Mouse (Mus musculus) hindbrain, postnatal 0 days (tissue): Measurements from ENCODE around the gene Wbp4. TPM values are rescaled to one million over a fixed set of nuclear protein-coding genes. Genes with fewer than 3 reads are reported as not detected.

Experiments used
- ATAC-seq: fragments of 200-750 bp; cut with Nextera tagmentation; 2 replicates; pipeline ENCODE4 v1.8.0; 2017; ENCODE audit warnings: mild to moderate bottlenecking, moderate TSS enrichment, moderate library complexity
- DNase-seq: peaks from one replicate; pipeline ENCODE4 v3.0.0-alpha.2; 2015; ENCODE audit warnings: low spot score
- H3K27ac ChIP-seq: fragments of 300-500 bp; sonication (generic); 2 replicates; pipeline ENCODE4 v1.5.1; 2014; ENCODE audit warnings: mild to moderate bottlenecking
- H3K27me3 ChIP-seq: fragments of 300-500 bp; sonication (generic); 2 replicates; pipeline ENCODE4 v1.6.1; 2014; ENCODE audit warnings: low read length, mixed read lengths; ENCODE audit not compliant: insufficient read depth
- H3K36me3 ChIP-seq: fragments of 300-500 bp; sonication (generic); 2 replicates; pipeline ENCODE4 v1.6.1; 2014; ENCODE audit warnings: low read length, mixed read lengths; ENCODE audit not compliant: insufficient read depth
- H3K4me1 ChIP-seq: fragments of 300-500 bp; sonication (generic); 2 replicates; pipeline ENCODE4 v1.6.1; 2014; ENCODE audit warnings: antibody characterized with exemption, low read length, mixed read lengths; ENCODE audit not compliant: insufficient read depth
- H3K4me2 ChIP-seq: fragments of 300-500 bp; sonication (generic); 2 replicates; pipeline ENCODE4 v1.6.1; 2014; ENCODE audit warnings: low read depth, mild to moderate bottlenecking, low read length, moderate library complexity, mixed read lengths
- H3K4me3 ChIP-seq: fragments of 300-500 bp; sonication (generic); 2 replicates; pipeline ENCODE4 v1.5.1; 2014; ENCODE audit warnings: low read length
- H3K9ac ChIP-seq: fragments of 300-500 bp; sonication (generic); replicated peaks from 2 replicates; pipeline ENCODE4 v1.6.1; 2014; ENCODE audit warnings: mild to moderate bottlenecking, low read length, moderate library complexity, mixed read lengths
- H3K9me3 ChIP-seq: fragments of 300-500 bp; sonication (generic); 2 replicates; pipeline ENCODE4 v1.6.1; 2016; ENCODE audit warnings: low read length, mixed read lengths
- CTCF ChIP-seq: IDR thresholded peaks from 2 replicates; pipeline ENCODE4 v1.5.1; 2016; ENCODE audit warnings: antibody characterized with exemption, control low read depth, low read depth
- WGBS: fragments of 180-500 bp; shearing (Covaris S2); extraction: QIAGEN DNeasy Blood & Tissue Kit; methylation state at CpG from one replicate; pipeline ENCODE4 v1.1.7; 2014; 5-methylcytosine and 5-hydroxymethylcytosine counted together
- polyA plus RNA-seq: library from polyadenylated mRNA; unstranded; fragments of >200 nt; fragmentation: Nextera tagmentation; extraction: Ambion mirVana; gene quantifications from 2 replicates; pipeline ENCODE4 v1.2.1, GENCODE M21; 2015
- total RNA-seq: library from RNA; depleted of rRNA; stranded (reverse); fragments of >200 nt; gene quantifications from 2 replicates; pipeline ENCODE4 v1.2.3, GENCODE M21; 2014

The Wbp4 gene
- total and polyA plus RNA-seq, 2 experiments from 2014 or later, result 20.6 to 49.9 TPM

DNA sequence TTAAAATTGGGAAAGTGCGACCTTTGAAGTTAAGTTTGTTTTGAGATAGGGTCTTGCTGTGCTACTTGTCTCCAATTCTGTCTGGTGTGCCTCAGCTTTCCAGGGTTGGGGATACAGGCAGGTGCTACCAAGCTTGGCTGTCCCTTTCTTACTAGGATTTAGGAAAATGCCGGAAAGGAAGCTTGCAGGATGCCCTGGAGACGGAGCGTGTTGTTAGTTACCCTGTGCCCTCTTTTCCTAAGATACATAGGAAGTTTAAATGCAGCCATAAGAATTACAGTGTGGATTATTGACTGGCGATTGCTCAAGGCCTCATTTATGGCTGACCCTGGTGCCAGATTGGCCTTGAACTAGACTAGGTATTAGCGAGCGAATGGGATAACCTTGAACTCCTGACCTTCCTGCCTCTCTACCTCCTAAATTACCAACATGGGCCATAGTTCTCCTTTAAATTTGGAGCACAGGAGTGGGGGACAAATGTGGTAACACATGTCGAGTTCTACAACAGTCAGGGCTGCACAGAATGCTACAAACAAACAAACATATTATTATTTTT lies 35.9 kb upstream of the Wbp4 start:
- H3K27ac ChIP-seq, result no peak overlapping the region
- no peaks in the 10 kb centered on the region for H3K4me1 ChIP-seq
- H3K4me3 ChIP-seq, result no peak overlapping the region

GRCm38 (mm10) chr14:79516751-79517150 lies 35.4 kb upstream of the Wbp4 start:
- no peak overlapping the region for H3K4me2 ChIP-seq
- H3K9me3 ChIP-seq, result no peaks in the 10 kb centered on the region
- 83% methylated on average over 2 of the region's 2 CpGs for WGBS
- no peak for TF ChIP-seq CTCF
- no peaks in the 10 kb centered on the region for H3K36me3 ChIP-seq
- H3K4me1 ChIP-seq, result no peaks in the 10 kb centered on the region
- H3K9ac ChIP-seq, result no peak overlapping the region
- no peak overlapping the region for H3K4me3 ChIP-seq
- no peak for DNase-seq
- no peak overlapping the region for H3K27ac ChIP-seq
- H3K27me3 ChIP-seq, result no peaks in the 10 kb centered on the region
- ATAC-seq, result no peak

More for the DNA sequence above, 35.9 kb upstream of the Wbp4 start:
- 87% methylated on average over 8 of the region's 8 CpGs for WGBS
- Histone ChIP-seq H3K9me3 (no peaks in the 10 kb centered on the region), H3K9ac (no peak overlapping the region), H3K27me3 (no peaks in the 10 kb centered on the region), H3K36me3 (no peaks in the 10 kb centered on the region), H3K4me2 (no peak overlapping the region)
- ATAC-seq, result no peak
- no peak for DNase-seq
- no peak for TF ChIP-seq CTCF

- no peak overlapping the region for H3K27ac ChIP-seq
- ATAC-seq, result no peak
- no peaks in the 10 kb centered on the region for H3K36me3 ChIP-seq
- no peaks in the 10 kb centered on the region for H3K27me3 ChIP-seq
- no peak overlapping the region for H3K9ac ChIP-seq
- DNase-seq, result no peak
- TF ChIP-seq CTCF, result no peak
- WGBS, result 81% methylated on average over 5 of the region's 5 CpGs
- no peaks in the 10 kb centered on the region for H3K9me3 ChIP-seq
- H3K4me1 ChIP-seq, result no peaks in the 10 kb centered on the region
- H3K4me2 ChIP-seq, result no peak overlapping the region
- H3K4me3 ChIP-seq, result no peak overlapping the region
These were observed 34.9 kb upstream of the Wbp4 start for GRCm38 (mm10) chr14:79516243-79516610.

DNA sequence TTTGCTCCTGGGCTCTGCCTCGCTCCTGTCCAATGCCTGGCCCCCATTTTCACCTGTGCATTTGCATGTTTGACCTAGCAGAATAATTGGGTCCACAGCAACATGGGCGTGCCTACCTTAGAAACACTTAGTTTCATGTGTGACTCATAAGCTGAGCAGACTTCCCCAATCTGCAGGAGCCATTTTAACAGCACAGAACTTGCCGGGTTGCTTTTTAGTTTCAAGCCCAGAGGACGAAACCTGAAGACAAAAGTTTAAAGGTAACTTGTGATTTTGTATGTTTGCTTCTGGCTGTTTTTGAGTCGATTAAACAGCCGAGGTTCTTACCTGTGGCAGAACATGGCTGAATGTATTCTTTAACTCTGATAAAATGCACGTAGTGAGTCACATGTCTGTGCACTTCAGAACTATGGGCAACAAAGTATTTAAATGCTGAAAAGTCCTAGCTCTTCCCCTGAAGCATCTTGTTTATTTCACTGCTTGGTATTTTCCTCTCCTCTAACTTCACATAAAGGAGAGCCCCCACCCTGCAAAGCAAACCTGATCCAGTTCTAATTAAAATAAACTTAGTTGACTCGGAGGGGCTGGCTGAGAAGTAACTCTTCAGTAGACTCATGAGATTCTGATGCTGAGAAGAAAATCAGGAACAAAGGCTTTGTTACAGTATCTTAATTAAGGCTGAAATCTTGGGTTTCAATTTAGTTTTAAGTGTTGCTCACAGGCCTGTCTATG lies 34.4 kb upstream of the Wbp4 start:
- no peak for ATAC-seq
- no peak for TF ChIP-seq CTCF
- H3K9ac ChIP-seq, result no peak overlapping the region
- no peaks in the 10 kb centered on the region for H3K27me3 ChIP-seq
- H3K36me3 ChIP-seq, result no peaks in the 10 kb centered on the region
- no peaks in the 10 kb centered on the region for H3K9me3 ChIP-seq
- no peak overlapping the region for H3K4me2 ChIP-seq
- H3K4me3 ChIP-seq, result no peak overlapping the region
- DNase-seq, result no peak
- 83% methylated on average over 8 of the region's 8 CpGs for WGBS
- H3K27ac ChIP-seq, result no peak overlapping the region
- no peaks in the 10 kb centered on the region for H3K4me1 ChIP-seq

DNA sequence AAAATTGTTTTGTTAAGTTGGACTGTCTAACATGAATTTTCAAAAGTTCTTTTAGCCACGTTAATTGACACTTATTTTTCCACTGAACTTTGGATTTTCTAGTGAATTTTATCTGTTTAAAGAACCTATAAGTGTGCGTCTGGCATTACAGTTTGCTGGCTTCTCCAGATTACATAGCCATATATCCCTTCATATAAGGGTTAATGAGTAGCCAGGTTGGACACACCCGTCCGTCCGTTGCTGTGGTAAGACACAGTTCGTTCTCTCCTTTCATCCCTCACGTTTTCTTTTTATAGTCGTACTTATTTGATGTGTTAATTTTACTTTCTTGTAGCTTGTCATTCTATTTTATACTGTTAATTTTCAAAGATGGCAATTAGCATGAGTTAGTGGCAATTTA lies 33.8 kb upstream of the Wbp4 start:
- Histone ChIP-seq H3K9ac (no peak overlapping the region), H3K27ac (no peak overlapping the region), H3K4me1 (no peaks in the 10 kb centered on the region), H3K4me3 (no peak overlapping the region), H3K9me3 (no peaks in the 10 kb centered on the region), H3K36me3 (no peaks in the 10 kb centered on the region), H3K27me3 (no peaks in the 10 kb centered on the region), H3K4me2 (no peak overlapping the region)
- TF ChIP-seq CTCF, result no peak
- DNase-seq (no peak), ATAC-seq (no peak)
- WGBS, result 92% methylated on average over 8 of the region's 8 CpGs

DNA sequence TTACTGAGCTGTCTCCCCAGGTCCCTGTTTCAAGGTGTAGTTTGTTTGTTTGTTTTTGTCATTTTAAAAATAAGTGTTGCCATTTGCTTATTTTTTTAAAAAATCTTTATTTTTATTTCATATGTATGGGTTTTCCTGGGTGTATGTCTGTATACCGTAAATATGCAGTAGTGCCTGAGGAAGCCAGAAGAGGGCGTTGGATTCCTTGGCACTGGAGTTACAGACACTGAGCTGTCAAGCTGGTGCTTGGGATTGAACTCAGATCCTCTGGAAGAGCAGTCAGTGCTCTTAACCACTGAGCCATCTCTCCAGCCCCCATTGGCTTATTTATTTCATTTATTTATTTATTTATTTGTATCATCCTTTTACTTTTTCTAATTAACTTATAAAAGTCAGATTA lies 32.6 kb upstream of the Wbp4 start:
- no peaks in the 10 kb centered on the region for H3K27me3 ChIP-seq
- no peaks in the 10 kb centered on the region for H3K9me3 ChIP-seq
- DNase-seq (no peak), ATAC-seq (no peak)
- no peak overlapping the region for H3K4me2 ChIP-seq
- no peak overlapping the region for H3K4me3 ChIP-seq
- 80% methylated on average over 2 of the region's 2 CpGs for WGBS
- no peaks in the 10 kb centered on the region for H3K36me3 ChIP-seq
- H3K27ac ChIP-seq, result no peak overlapping the region
- no peak for TF ChIP-seq CTCF
- no peaks in the 10 kb centered on the region for H3K4me1 ChIP-seq
- no peak overlapping the region for H3K9ac ChIP-seq

- TF ChIP-seq CTCF, result no peak
- DNase-seq, result no peak
These were observed 30.2 kb upstream of the Wbp4 start for GRCm38 (mm10) chr14:79511521-79511920.

More at GRCm38 (mm10) chr14:79511521-79511920, 30.2 kb upstream of the Wbp4 start:
- 86% methylated on average over 1 of the region's 1 CpGs for WGBS
- no peaks in the 10 kb centered on the region for H3K4me1 ChIP-seq
- no peak overlapping the region for H3K4me2 ChIP-seq
- no peaks in the 10 kb centered on the region for H3K27me3 ChIP-seq
- H3K27ac ChIP-seq, result no peak overlapping the region
- H3K9ac ChIP-seq, result no peak overlapping the region
- no peaks in the 10 kb centered on the region for H3K36me3 ChIP-seq
- no peak overlapping the region for H3K4me3 ChIP-seq
- H3K9me3 ChIP-seq, result no peaks in the 10 kb centered on the region
- ATAC-seq, result no peak
